Mouse (Mus musculus) testis, adult 2 months (tissue): ENCODE measurements around the gene Klc1.

Experiments used
- CTCF ChIP-seq: fragments of 200-500 bp; IDR thresholded peaks from 2 replicates; pipeline ENCODE4 v1.5.1; 2012; ENCODE audit warnings: low read depth, mild to moderate bottlenecking, inconsistent platforms, low read length, moderate library complexity; ENCODE audit not compliant: control insufficient read depth, insufficient read depth, insufficient replicate concordance
- POLR2A ChIP-seq: fragments of 200-500 bp; IDR thresholded peaks from 2 replicates; pipeline ENCODE4 v1.6.1; 2012; ENCODE audit warnings: low read depth, mild to moderate bottlenecking, inconsistent platforms, low read length, moderate library complexity; ENCODE audit not compliant: control insufficient read depth

- no peak for TF ChIP-seq CTCF
- TF ChIP-seq POLR2A = no peak
Observed at GRCm38 (mm10) chr12:111757561-111758325, 906 bp upstream of the Klc1 start.
